Mouse (Mus musculus): Measurements from ENCODE around the gene Abca13. TPM values are rescaled to one million over a fixed set of nuclear protein-coding genes. Genes with fewer than 3 reads are reported as not detected.
"Not testable (repeated sequence)": the region's sequence is repeated elsewhere in the genome, so short reads cannot be mapped to it uniquely, and the experiment has no call there.

The Abca13 gene
- polyA plus RNA-seq, 1 experiment from 2014 or later, result 0.12 TPM

DNA sequence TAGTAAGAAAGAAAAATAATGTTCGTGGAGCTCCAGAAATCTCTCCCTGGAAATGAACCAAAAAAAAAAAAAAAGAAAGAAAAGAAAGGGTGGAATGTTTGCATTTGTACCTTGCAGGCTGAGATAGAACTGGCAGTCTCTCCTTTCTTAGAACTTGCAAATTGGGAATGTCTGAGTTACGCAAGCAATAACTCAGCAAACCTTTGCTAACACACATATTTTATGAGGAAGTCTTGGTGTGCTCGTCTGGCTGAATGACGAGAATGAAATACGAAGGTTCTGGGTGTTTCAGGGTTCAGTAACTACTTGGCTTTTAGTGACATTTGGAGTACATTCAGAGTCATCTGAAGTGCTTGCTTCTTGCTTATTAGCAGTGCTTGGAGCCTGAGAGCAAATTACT, 241.1 kb downstream of the Abca13 start:
- no peak overlapping the region for H3K4me2 ChIP-seq
- no peaks in the 10 kb centered on the region for H3K4me1 ChIP-seq
- H3K9me3 ChIP-seq, result no peaks in the 10 kb centered on the region
- H3K9ac ChIP-seq, result no peak overlapping the region
- no peaks in the 10 kb centered on the region for H3K36me3 ChIP-seq
- 46% methylated on average over 5 of the region's 5 CpGs for WGBS
- ATAC-seq (ENCODE audit: borderline replicate concordance, extremely low read depth, low FRiP score, low TSS enrichment), result no peak
- 0 out of 2 replicates have a peak overlapping the region, but pooled peaks have one; percentile 25 for H3K27ac ChIP-seq
- H3K27me3 ChIP-seq, result no peaks in the 10 kb centered on the region
- H3K4me3 ChIP-seq, result no peak overlapping the region

DNA sequence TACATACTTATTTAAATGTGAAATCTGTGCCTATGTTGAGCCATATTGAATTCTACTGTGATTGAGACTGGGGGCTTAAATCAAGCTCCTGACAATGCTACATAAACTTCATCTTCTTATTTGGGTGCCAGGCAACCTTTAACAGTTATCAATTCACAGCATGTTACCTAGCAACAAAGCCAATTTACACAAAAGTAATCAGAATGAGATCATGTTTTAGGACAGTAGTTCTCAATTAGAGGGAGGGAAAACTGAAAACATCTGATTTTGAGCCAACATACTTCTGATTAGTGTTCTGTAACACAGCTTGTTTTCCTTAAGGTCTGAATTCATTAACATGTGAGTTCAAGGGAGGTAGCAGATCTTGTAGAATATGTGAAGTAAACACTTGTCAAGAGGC, 244.9 kb downstream of the Abca13 start:
- H3K9me3 ChIP-seq, result no peaks in the 10 kb centered on the region
- no peak for ATAC-seq (ENCODE audit: borderline replicate concordance, extremely low read depth, low FRiP score, low TSS enrichment)
- no peak overlapping the region for H3K9ac ChIP-seq
- H3K4me3 ChIP-seq, result no peak overlapping the region
- H3K27ac ChIP-seq, result no peak overlapping the region
- H3K4me1 ChIP-seq, result no peaks in the 10 kb centered on the region
- H3K4me2 ChIP-seq, result no peak overlapping the region
- no peaks in the 10 kb centered on the region for H3K27me3 ChIP-seq
- no peaks in the 10 kb centered on the region for H3K36me3 ChIP-seq

DNA sequence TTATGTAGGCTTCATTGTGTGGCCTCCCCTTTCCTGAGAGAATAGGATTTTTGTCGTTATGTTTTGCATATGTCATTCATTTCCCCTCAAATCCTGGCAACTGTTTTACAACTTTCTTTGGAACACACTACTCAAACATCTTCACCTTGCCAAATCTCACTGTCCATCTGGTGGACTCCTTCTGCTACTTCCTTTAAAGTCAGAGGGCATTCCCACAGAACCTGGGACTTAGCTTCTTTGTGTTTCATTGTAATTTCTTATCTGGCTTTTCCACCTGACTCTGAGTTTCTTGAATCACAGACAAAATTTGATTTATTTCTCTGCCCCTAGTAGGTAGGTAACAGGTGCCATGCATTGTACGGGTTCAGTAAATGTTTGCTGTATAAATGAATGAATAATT, 248.0 kb downstream of the Abca13 start:
- no peaks in the 10 kb centered on the region for H3K9me3 ChIP-seq
- WGBS, result 63% methylated on average over 2 of the region's 2 CpGs
- no peak for ATAC-seq (ENCODE audit: borderline replicate concordance, extremely low read depth, low FRiP score, low TSS enrichment)
- H3K4me3 ChIP-seq, result no peak overlapping the region
- H3K4me2 ChIP-seq, result no peak overlapping the region
- H3K9ac ChIP-seq, result no peak overlapping the region
- H3K27me3 ChIP-seq, result no peaks in the 10 kb centered on the region
- H3K27ac ChIP-seq, result no peak overlapping the region
- H3K4me1 ChIP-seq, result no peaks in the 10 kb centered on the region
- H3K36me3 ChIP-seq, result no peaks in the 10 kb centered on the region

DNA sequence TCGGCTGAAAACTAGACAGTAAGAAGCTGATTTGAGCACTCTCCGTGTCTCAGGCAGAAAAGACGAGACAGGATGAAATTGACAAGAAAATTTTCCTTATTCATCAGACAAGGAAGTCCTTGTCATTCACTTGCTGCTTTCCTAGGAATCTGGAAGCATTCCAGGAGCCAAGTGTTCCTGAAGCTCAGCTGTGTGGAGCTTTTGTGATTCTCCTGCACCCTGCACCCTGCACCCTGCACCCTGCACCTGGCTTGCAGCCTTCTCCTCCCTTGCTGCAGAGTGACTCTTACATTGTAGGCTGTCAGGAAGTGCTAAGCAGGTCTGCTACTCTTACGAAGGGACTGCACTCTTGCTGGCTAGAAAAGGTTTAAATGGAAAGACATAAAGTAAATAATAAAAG, 249.4 kb downstream of the Abca13 start:
- H3K4me1 ChIP-seq, result no peaks in the 10 kb centered on the region
- H3K27ac ChIP-seq, result peak overlapping the region; percentile 8; the same call in 1 of the 2 replicates
- no peak overlapping the region for H3K4me2 ChIP-seq
- H3K4me3 ChIP-seq, result no peak overlapping the region
- no peaks in the 10 kb centered on the region for H3K9me3 ChIP-seq
- no peaks in the 10 kb centered on the region for H3K27me3 ChIP-seq
- no peaks in the 10 kb centered on the region for H3K36me3 ChIP-seq
- no peak for ATAC-seq (ENCODE audit: borderline replicate concordance, extremely low read depth, low FRiP score, low TSS enrichment)
- H3K9ac ChIP-seq, result no peak overlapping the region
- WGBS, result 36% methylated on average over 4 of the region's 4 CpGs

DNA sequence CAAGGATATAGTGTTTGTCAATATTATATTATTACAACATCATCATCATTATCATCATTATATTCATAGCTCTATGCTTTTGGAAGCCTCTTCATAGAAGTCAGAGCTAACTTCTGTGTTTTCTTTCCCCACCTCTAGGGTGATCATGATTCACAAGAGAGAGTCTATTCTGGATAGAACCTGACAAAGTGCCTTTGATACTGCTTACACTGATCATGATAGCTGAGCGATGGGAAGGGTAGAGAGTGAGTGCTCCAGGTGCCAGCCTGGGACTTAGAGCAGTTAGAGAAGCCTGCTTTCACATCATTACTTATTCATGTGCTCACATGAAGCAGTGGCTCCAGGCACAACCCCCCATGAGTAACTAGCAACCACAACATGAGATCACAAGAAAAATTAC, 280.7 kb downstream of the Abca13 start:
- Histone ChIP-seq H3K4me3 (no peak overlapping the region), H3K4me1 (no peaks in the 10 kb centered on the region), H3K36me3 (no peaks in the 10 kb centered on the region), H3K9ac (no peak overlapping the region), H3K4me2 (no peak overlapping the region), H3K27me3 (no peaks in the 10 kb centered on the region), H3K9me3 (no peaks in the 10 kb centered on the region), H3K27ac (no peak overlapping the region)
- 79% methylated on average over 1 of the region's 1 CpGs for WGBS
- ATAC-seq (ENCODE audit: borderline replicate concordance, extremely low read depth, low FRiP score, low TSS enrichment), result no peak

DNA sequence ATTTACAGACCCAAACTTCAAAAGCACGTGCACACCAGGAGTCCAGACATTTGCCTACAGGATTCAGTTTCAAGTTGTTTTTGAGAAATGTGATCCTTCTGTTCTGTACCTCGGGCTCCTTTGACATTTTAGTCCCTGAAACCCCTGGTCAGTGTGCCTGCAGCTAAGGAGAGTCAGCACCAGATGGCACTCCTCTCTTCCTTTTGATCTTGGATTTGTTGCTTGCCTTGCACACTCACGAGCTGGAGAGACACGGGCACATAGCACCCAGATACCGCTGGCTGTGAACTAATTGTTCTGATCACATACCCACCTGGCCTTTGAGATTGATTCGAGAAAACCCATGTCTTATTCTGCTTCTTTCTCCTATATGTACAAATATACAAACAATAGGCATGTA, 289.8 kb downstream of the Abca13 start:
- Histone ChIP-seq H3K4me2 (no peak overlapping the region), H3K9ac (no peak overlapping the region), H3K9me3 (no peaks in the 10 kb centered on the region), H3K27ac (no peak overlapping the region), H3K27me3 (no peaks in the 10 kb centered on the region), H3K4me1 (no peaks in the 10 kb centered on the region), H3K36me3 (no peaks in the 10 kb centered on the region), H3K4me3 (no peak overlapping the region)
- ATAC-seq (ENCODE audit: borderline replicate concordance, extremely low read depth, low FRiP score, low TSS enrichment), result no peak; the same call in 1 of the 2 replicates
- WGBS, result 13% methylated on average over 6 of the region's 6 CpGs

DNA sequence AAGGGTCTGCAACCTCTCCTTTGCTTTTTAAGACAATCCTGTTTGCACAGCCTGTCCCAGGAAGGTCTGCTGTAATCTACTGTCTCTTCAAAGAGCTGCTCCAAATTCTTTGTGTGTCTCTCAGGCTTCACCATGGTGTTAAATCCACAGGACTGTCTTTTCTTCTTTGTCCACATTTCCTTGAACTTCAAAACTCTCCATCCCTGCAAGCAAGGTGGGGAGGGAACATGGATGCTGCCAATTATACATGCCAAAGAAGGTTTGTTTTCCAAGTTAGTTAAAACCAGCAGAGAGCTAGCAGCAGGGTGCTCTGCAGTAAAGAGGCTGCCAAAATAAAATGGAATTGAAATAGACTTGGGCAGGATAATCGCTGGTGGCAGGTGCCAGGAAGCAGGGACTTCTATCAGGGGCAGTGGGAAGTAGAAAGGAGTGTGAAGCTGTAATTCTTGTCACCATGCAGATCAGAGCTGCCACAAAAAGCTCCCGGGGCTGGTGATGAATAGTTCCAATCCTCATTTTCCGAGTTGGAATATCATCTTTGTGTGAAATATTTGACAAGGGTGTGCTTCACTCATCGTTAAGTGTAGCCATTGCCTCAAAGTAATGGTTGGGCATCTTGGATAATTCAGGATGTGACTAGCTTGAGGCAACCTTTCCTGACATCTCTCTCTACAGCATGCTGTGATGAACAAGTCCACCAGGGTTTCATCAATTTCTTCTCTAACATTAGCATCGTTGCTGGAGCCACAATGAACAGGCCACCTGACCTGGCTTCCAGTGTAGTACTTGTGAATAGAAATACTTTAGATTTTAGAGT, 308.8 kb downstream of the Abca13 start:
- 59% methylated on average over 5 of the region's 5 CpGs for WGBS
- Histone ChIP-seq H3K36me3 (no peaks in the 10 kb centered on the region), H3K4me2 (no peak overlapping the region), H3K4me3 (no peak overlapping the region), H3K9me3 (no peaks in the 10 kb centered on the region), H3K4me1 (no peaks in the 10 kb centered on the region), H3K27ac (no peak overlapping the region), H3K27me3 (no peaks in the 10 kb centered on the region), H3K9ac (no peak overlapping the region)
- ATAC-seq (ENCODE audit: borderline replicate concordance, extremely low read depth, low FRiP score, low TSS enrichment), result no peak

DNA sequence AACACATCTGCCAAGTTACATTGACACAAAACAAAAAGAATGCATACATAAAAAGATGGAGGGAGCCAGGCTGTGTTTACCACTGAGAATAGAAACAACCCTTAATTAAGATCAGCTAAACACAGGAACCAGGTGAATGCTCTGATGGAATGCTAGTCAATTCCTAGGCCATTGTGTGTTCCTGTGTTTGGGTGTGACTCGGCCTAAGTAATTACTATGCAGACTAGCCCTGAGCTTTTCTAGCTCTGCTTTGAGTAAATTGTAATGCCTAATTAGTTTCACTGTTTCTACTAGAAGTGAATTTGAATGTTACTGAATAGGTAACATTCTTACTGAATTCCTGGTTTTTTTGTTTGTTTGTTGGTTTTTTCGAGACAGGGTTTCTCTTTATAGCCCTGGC, 323.2 kb downstream of the Abca13 start:
- not testable (repeated sequence) for H3K9ac ChIP-seq; H3K4me3 ChIP-seq; H3K27me3 ChIP-seq; H3K4me2 ChIP-seq; H3K36me3 ChIP-seq; H3K27ac ChIP-seq; ATAC-seq (ENCODE audit: borderline replicate concordance, extremely low read depth, low FRiP score, low TSS enrichment); H3K4me1 ChIP-seq; H3K9me3 ChIP-seq
- WGBS, result 83% methylated on average over 2 of the region's 2 CpGs

DNA sequence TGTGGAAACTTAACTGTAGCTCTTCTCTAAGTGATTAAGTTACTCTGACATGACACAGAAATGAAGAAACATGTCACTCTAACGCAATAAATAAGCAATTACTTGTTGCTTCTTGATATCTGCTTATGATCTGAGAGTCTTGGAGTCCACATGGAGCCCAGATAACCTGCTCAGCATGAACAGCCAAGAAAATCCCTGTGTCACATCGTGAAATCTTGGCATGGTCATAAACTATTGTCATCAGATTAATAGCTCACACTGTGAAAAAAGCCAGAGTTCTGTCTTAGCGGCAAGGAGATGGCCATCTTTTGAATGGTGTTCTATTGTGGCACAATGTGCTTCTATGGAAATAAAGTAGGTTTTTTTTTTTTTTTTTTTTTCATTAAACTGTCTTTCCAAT, 336.8 kb downstream of the Abca13 start:
- no peak for ATAC-seq (ENCODE audit: borderline replicate concordance, extremely low read depth, low FRiP score, low TSS enrichment)
- 60% methylated on average over 3 of the region's 3 CpGs for WGBS
- no peak overlapping the region for H3K27ac ChIP-seq

DNA sequence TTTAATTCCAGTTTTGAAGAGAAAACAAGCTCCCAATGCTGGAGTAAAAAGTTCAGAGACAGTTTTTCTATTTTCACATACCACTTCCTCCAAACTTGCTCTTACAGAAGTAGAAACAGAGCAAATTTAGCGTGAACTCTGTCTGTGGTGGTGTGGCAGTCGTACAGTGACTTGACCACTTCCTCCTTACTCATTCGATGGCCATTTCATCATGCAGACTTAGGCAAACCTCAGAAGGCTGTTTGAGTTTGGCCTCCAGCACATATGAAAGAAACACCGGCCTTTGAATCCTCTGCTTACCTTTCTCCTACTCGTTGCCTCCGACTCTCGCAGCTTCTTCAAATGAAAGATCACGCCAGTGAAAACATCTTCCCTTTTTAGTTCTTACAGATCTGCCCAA, 340.0 kb downstream of the Abca13 start:
- H3K9me3 ChIP-seq, result no peaks in the 10 kb centered on the region
- no peak overlapping the region for H3K4me2 ChIP-seq
- WGBS, result 82% methylated on average over 8 of the region's 8 CpGs
- ATAC-seq (ENCODE audit: borderline replicate concordance, extremely low read depth, low FRiP score, low TSS enrichment), result no peak
- no peak overlapping the region for H3K27ac ChIP-seq
- no peaks in the 10 kb centered on the region for H3K36me3 ChIP-seq
- no peak overlapping the region for H3K4me3 ChIP-seq
- H3K27me3 ChIP-seq, result no peaks in the 10 kb centered on the region
- H3K4me1 ChIP-seq, result no peaks in the 10 kb centered on the region
- H3K9ac ChIP-seq, result no peak overlapping the region

More for the DNA sequence above, 336.8 kb downstream of the Abca13 start:
- no peak overlapping the region for H3K4me3 ChIP-seq
- no peaks in the 10 kb centered on the region for H3K4me1 ChIP-seq
- no peak overlapping the region for H3K9ac ChIP-seq
- no peaks in the 10 kb centered on the region for H3K9me3 ChIP-seq
- no peaks in the 10 kb centered on the region for H3K36me3 ChIP-seq
- no peak overlapping the region for H3K4me2 ChIP-seq
- H3K27me3 ChIP-seq, result no peaks in the 10 kb centered on the region

DNA sequence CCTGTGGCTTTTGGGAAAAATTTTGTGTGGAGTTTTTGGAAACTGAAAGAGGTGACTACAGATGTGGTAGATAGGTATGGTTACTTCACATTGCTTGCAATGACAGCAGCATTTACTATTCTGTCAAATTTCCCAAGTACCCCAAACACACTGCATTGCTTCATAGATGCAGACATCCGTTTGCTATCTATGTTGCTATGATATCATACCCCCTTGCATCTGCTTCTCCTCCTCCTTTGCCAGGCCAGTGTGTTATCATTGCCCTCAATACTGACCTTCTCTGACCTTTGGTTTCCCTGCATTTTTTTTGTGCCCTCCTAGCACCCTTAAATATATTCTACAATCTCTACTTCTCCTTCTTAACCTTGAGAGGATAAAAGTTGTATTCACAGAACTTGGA, 341.4 kb downstream of the Abca13 start:
- no peak overlapping the region for H3K4me3 ChIP-seq
- no peak for ATAC-seq (ENCODE audit: borderline replicate concordance, extremely low read depth, low FRiP score, low TSS enrichment)
- no peaks in the 10 kb centered on the region for H3K36me3 ChIP-seq
- H3K4me2 ChIP-seq, result no peak overlapping the region
- no peaks in the 10 kb centered on the region for H3K9me3 ChIP-seq
- no peak overlapping the region for H3K27ac ChIP-seq
- no peak overlapping the region for H3K9ac ChIP-seq
- H3K27me3 ChIP-seq, result no peaks in the 10 kb centered on the region
- WGBS, result 63% methylated on average over 1 of the region's 1 CpGs
- no peaks in the 10 kb centered on the region for H3K4me1 ChIP-seq

DNA sequence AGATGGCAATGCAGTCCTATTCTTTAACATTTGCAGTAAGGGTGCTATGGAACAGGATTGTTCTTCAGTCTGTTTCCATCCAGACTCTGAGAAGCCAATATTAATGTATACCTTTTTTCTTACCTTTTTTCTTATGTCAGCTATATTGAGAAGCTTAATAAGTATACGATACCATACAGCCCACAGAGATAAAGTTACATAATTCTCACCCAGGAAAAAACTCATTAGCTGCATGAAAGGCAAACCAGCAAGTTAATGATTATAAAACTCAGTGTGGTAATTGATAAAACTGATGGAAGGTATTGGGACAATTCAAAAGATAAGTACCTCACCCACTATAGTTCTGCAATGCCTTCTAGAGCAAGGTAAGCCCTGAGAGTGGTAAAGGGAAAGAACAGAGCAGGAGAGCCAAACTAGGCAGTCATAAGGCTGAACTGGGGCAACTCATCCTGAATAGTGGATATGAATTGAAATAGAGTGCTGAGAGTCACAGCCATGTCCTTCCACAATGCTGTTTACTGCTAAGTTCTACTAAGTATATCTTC, 342.0 kb downstream of the Abca13 start:
- no peaks in the 10 kb centered on the region for H3K36me3 ChIP-seq
- H3K4me3 ChIP-seq, result no peak overlapping the region
- H3K4me2 ChIP-seq, result no peak overlapping the region
- ATAC-seq (ENCODE audit: borderline replicate concordance, extremely low read depth, low FRiP score, low TSS enrichment), result no peak
- no peaks in the 10 kb centered on the region for H3K4me1 ChIP-seq
- no peaks in the 10 kb centered on the region for H3K9me3 ChIP-seq
- no peak overlapping the region for H3K27ac ChIP-seq
- H3K9ac ChIP-seq, result no peak overlapping the region
- no peaks in the 10 kb centered on the region for H3K27me3 ChIP-seq
- 79% methylated on average over 1 of the region's 1 CpGs for WGBS

Data from lung, embryonic 15.5 days (tissue).